Mouse (Mus musculus) ES-E14 (cell line): ENCODE data around the gene Gm5447. TPM values are rescaled to one million over a fixed set of nuclear protein-coding genes. Genes with fewer than 3 reads are reported as not detected.

Source experiments
- DNase-seq: peaks from one replicate; pipeline ENCODE4 v3.0.0-alpha.2; 2013; ENCODE audit warnings: low read depth, low spot score
- H3K27ac ChIP-seq: 2 replicates; pipeline ENCODE4 v1.5.1; 2012; ENCODE audit warnings: low read depth, mild to moderate bottlenecking, low read length, moderate library complexity, mixed read lengths; ENCODE audit not compliant: poor library complexity, insufficient read depth, severe bottlenecking
- H3K36me3 ChIP-seq: 2 replicates; pipeline ENCODE4 v1.6.1; 2012; ENCODE audit warnings: mild to moderate bottlenecking, low read length, moderate library complexity, mixed read lengths; ENCODE audit not compliant: control insufficient read depth, poor library complexity, insufficient read depth, severe bottlenecking
- H3K4me1 ChIP-seq, 2 experiments: fragments of 150-350 bp in 1 of 2; sonication (generic) in 1 of 2; 2 replicates each; pipeline ENCODE4 v1.6.1; 2012; ENCODE audit warnings: low read length in 2 of 2, mild to moderate bottlenecking in 1 of 2, mixed read lengths in 1 of 2; ENCODE audit not compliant: control insufficient read depth in 2 of 2, insufficient read depth in 2 of 2, poor library complexity in 1 of 2
- H3K4me3 ChIP-seq, 2 experiments: fragments of 150-350 bp in 1 of 2; sonication (generic) in 1 of 2; 2 replicates each; pipeline ENCODE4 v1.5.1; 2012; ENCODE audit warnings: low read length in 2 of 2, low read depth in 1 of 2, mild to moderate bottlenecking in 1 of 2, mixed read lengths in 1 of 2; ENCODE audit not compliant: insufficient read depth in 1 of 2, poor library complexity in 1 of 2, severe bottlenecking in 1 of 2
- H3K9ac ChIP-seq: 2 replicates; pipeline ENCODE4 v1.6.1; 2012; ENCODE audit warnings: low read depth, mild to moderate bottlenecking, low read length, mixed read lengths; ENCODE audit not compliant: poor library complexity, insufficient read depth, severe bottlenecking
- H3K9me3 ChIP-seq: fragments of 150-350 bp; sonication (generic); 2 replicates; pipeline ENCODE4 v1.6.1; 2012; ENCODE audit warnings: low read depth, mild to moderate bottlenecking, low read length; ENCODE audit not compliant: control insufficient read depth, insufficient read depth
- CHD2 ChIP-seq: IDR thresholded peaks from 2 replicates; pipeline ENCODE4 v1.6.1; 2014; ENCODE audit warnings: mild to moderate bottlenecking, low read depth, low read length, inconsistent platforms
- HCFC1 ChIP-seq: IDR thresholded peaks from 2 replicates; pipeline ENCODE4 v1.6.1; 2012; ENCODE audit warnings: low read length, inconsistent platforms, borderline replicate concordance; ENCODE audit not compliant: insufficient read depth
- MAFK ChIP-seq: IDR thresholded peaks from 2 replicates; pipeline ENCODE4 v1.6.1; 2014; ENCODE audit warnings: mild to moderate bottlenecking, low read depth, low read length, inconsistent platforms; ENCODE audit not compliant: insufficient read depth
- ZC3H11A ChIP-seq: IDR thresholded peaks from 2 replicates; pipeline ENCODE4 v1.6.1; 2012; ENCODE audit warnings: low read depth, mild to moderate bottlenecking, inconsistent platforms, low read length, borderline replicate concordance
- ZNF384 ChIP-seq: IDR thresholded peaks from 2 replicates; pipeline ENCODE4 v1.6.1; 2012; ENCODE audit warnings: low read depth, low read length, inconsistent platforms
- in situ Hi-C, 2 experiments: fragments of 600-800 bp; cut with MboI; formaldehyde crosslinking; loops; one replicate each; pipeline ENCODE4 v1.15.1; 2025; ENCODE audit warnings: low sequenced_read_pairs in 2 of 2, inconsistent platforms in 1 of 2; ENCODE audit not compliant: unreplicated experiment in 2 of 2
- total RNA-seq: library from RNA; depleted of rRNA; stranded (reverse); fragments of 300-350 nt; gene quantifications from 2 replicates; pipeline ENCODE4 v1.2.3, GENCODE M21; 2012

Gm5447 gene
- total RNA-seq, 1 experiment, result not detected

DNA sequence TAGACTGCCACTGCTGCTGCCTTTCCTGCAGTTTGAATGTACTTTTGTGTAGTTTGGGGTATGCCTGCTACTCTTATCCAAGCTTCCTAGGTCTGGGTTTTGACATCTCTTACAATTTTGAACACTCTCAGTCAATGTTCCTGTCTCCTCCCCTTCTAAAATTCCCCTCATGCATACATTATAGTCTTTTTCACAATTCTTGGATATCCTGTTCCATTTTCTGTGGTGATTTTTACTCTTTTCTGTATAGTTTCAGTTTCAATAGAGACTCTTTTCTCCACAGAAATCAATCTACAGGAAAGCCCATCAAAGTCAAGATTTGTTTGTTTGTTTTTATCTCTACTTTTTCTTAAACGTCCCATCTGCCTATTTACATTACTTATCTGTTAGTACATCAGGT lies 20.4 kb upstream of the Gm5447 start:
- H3K4me1 ChIP-seq, result no peaks in the 10 kb centered on the region
- H3K9ac ChIP-seq, result no peak overlapping the region
- no peaks in the 10 kb centered on the region for H3K36me3 ChIP-seq
- in situ Hi-C loops, result no loop called here
- H3K9me3 ChIP-seq, result no peaks in the 10 kb centered on the region
- no peak overlapping the region for H3K4me3 ChIP-seq
- no peak overlapping the region for H3K27ac ChIP-seq
- DNase-seq, result no peak
- no peak for TF ChIP-seq ZNF384
- TF ChIP-seq HCFC1, result no peak
- no peak for TF ChIP-seq CHD2
- TF ChIP-seq MAFK, result no peak
- TF ChIP-seq ZC3H11A, result no peak

- Histone ChIP-seq H3K9ac (no peak overlapping the region), H3K4me3 (no peak overlapping the region), H3K9me3 (no peaks in the 10 kb centered on the region), H3K36me3 (no peaks in the 10 kb centered on the region), H3K4me1 (peaks cover 2 to 6% of the 10 kb centered on the region in 2 experiments; a peak in 3 of 4 replicates), H3K27ac (no peak overlapping the region)
- no peak for DNase-seq
- TF ChIP-seq ZNF384 (no peak), HCFC1 (no peak), CHD2 (no peak), ZC3H11A (no peak), MAFK (no peak)
- in situ Hi-C loops, result no loop called here
Measured at GRCm38 (mm10) chr13:30960714-30961113, 13.3 kb upstream of the Gm5447 start.

DNA sequence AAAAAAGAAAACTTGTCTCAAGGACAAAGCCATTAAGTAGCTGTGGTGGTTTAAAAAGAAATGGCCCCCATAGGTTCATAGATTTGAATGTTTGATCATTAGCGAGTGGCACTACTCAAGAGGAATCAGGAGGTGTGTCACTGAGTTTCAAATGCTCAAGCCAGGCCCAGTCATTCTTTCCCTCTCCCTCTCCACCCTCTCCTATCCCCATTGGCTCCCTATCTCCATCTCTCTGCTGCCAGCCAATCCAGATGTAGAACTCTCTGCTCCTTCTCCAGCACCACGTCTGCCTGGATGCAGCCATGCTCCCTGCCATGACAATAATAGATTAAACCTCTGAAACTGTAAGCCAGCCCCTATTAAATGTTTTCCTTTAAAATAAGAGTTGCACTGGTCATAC lies 12.1 kb upstream of the Gm5447 start:
- TF ChIP-seq HCFC1 (no peak), ZC3H11A (no peak), ZNF384 (no peak), CHD2 (no peak), MAFK (no peak)
- DNase-seq, result no peak
- in situ Hi-C loops, result no loop called here
- Histone ChIP-seq H3K9ac (no peak overlapping the region), H3K4me3 (no peak overlapping the region), H3K4me1 (peaks cover 3 to 6% of the 10 kb centered on the region in 2 experiments), H3K9me3 (no peaks in the 10 kb centered on the region), H3K27ac (no peak overlapping the region), H3K36me3 (no peaks in the 10 kb centered on the region)

DNA sequence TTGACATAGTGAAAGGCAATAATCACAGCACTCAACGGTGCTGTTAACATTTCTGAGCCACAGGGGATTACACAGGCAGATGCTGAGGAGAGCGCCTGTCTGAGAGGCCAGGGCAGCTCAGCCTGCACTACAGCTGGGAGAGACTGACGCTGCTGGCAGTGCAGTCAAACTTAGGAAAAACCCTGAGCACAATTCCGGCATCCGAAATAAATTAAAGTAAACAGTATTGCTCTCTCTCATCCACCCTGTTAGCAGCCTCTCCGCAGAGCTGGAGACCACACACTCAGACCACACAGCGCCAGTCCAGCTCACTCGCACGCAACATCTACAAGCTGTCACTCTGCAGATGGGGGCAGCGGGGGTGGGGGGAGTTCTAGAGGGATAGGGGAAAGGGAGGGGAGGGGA lies 7.5 kb upstream of the Gm5447 start:
- H3K9me3 ChIP-seq, result no peaks in the 10 kb centered on the region
- H3K4me1 ChIP-seq, result peaks cover 0 to 1% of the 10 kb centered on the region in 2 experiments; a peak in 1 of 4 replicates
- no peak overlapping the region for H3K4me3 ChIP-seq
- H3K9ac ChIP-seq, result no peak overlapping the region
- H3K27ac ChIP-seq, result no peak overlapping the region
- in situ Hi-C loops, result no loop called here
- no peak for TF ChIP-seq MAFK
- no peak for TF ChIP-seq ZC3H11A
- TF ChIP-seq HCFC1, result no peak
- no peak for TF ChIP-seq CHD2
- no peak for TF ChIP-seq ZNF384
- no peaks in the 10 kb centered on the region for H3K36me3 ChIP-seq
- no peak for DNase-seq

- in situ Hi-C loops, result no loop called here
- H3K9ac ChIP-seq, result no peak overlapping the region
- H3K4me1 ChIP-seq, result peaks cover 1 to 2% of the 10 kb centered on the region in 2 experiments; a peak in 2 of 4 replicates
- H3K4me3 ChIP-seq, result no peak overlapping the region
- TF ChIP-seq CHD2 (no peak), MAFK (no peak)
- no peaks in the 10 kb centered on the region for H3K9me3 ChIP-seq
- H3K27ac ChIP-seq, result no peak overlapping the region
- DNase-seq, result no peak
- H3K36me3 ChIP-seq, result no peaks in the 10 kb centered on the region
Measured at GRCm38 (mm10) chr13:30968311-30968710, 5.7 kb upstream of the Gm5447 start.
